Mouse (Mus musculus) layer of hippocampus, adult 9-10 months (tissue): ENCODE measurements at regions not wholly inside any gene's neighbourhood (a gene's known extent, or its start where the extent isn't known, plus 50 kb on each side); places are given as distances from the start of the nearest gene placed in this dataset.
A peak's percentile ranks its signal among the peaks of the same experiment; 100 is the strongest.
"Not testable (repeated sequence)": the region's sequence is repeated elsewhere in the genome, so short reads cannot be mapped to it uniquely, and the experiment has no call there.

Source experiments
- DNase-seq: peaks from one replicate; pipeline ENCODE4 v3.0.0; 2022; ENCODE audit warnings: low spot score

DNA sequence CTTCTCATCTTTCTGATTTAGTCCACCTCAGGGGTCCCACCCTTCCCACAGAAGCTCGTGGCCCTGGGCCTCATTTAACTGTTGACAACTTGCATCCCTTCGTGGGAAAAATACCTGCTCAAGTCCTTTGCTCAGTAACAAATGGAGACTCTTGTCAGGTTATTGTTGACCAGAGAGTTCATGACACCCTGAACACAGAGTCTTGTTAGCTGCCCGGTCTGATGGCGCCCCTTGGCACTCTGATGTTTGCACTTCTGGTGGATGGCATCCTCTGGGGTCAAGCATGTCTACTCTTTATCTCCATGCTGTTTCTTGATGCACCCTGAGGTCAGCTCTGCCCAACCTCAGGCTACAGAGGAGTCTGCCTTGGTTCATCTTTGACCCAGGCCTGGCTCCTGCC is 157.6 kb upstream of the Trpc7 start:
- DNase-seq = no peak

DNA sequence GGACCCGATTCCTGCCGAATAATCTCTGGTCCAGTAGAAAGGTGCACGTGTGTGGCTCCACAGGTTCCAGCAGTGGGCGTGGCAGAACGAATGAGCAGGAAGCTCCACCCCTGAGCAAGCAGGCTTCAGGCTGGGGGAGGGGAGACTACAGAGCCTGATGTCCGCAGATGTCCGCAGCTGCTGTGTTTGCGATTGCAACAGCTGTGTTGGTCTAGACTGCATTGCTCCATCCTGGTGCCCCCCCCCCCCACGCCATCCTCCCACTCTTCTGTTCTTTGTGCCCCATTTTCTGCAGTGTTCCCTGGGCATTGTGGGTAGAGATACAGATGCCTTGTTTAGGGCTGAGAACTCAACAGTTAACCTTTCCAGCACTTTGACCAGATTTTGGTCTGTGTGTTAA is 150.3 kb upstream of the Trpc7 start:
- DNase-seq = not testable (repeated sequence)

DNA sequence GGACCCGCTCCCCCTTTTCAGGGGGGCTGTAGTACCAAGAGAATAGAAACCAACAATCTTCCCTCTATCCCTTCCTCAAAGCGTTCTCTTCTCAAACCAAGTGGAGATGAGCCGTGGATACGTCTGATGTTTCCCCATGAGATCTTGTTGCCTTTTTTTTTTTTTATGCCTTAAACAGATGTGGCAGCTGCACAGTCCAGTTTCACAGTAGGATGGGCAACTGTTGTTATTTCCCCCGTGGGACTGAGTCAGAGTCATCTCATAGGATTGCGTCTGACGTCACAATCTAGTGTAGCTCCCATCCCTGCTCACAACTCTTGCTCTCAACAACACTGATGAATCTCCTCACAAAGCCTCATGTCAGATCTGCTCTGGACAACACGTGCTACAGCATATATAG is 148.7 kb upstream of the Trpc7 start:
- no peak for DNase-seq

DNA sequence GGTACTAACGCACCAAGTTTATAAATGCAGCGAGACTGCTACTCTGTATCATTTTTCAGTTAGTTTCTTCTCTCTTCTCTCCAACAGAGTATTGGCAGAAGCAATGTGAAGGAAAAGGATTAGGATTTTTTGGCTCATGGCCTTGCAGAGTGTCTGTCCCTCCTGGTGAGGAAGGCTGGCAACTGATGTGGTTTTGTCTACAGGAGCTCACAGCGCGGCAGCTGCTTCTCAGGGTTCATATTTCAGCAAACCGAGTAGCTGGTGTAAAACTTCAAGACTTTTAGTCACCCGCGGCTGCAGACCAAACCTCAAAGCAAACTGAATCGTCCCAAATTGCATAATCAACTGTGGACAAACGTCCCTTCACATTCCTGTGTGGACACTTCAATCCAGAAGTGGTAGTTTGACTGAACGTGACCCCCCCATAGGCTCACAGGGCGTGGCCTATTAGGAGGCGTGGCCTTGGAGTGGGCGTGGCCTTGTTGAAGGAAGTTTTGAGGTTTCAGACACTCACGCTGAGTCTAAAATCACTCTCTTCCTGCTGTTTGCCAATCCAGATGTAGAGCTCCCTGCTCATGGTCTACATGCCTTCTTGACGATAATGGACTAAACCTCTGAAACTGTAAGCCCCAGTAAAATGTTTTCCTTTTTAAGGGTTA is 147.7 kb upstream of the Trpc7 start:
- no peak for DNase-seq

DNA sequence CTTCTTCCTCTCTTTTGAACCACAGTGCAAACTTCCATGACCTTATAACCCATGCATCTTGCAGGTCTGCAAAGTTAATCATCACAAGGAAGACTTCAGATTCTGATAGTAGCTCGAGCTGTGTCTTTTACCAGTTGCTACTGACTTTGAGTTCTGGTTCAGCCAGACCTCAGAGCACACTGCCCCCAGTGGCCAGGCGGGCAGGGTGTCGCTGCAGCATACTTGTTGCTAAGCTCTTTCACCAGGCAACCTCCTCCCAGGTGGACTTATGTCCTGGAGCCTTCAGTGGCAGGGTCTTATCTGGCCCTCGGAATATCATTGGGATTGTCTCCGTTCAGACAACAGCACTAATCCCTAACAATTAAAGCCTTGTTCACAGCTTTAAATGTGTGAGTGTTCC is 146.7 kb upstream of the Trpc7 start:
- DNase-seq = no peak

DNA sequence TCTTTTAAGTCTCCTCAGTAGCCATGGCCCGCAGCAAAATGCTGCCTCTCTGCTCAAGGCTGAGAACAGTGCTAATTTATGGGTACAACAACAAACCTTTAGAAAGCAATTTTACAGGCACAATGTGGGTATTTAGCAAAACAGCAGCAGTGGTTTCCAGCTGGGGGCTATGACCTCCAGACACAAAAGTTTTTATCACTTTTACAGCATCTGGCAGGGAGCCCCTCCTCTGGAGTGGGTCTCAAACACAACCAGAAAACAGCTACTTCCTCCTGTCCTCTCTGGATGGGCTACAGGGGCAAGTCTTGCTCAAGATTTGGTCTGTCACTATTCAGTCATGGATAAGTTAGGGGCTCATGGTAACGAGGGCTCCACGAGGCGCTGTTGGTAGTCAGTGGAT is 137.1 kb upstream of the Trpc7 start:
- DNase-seq = no peak

DNA sequence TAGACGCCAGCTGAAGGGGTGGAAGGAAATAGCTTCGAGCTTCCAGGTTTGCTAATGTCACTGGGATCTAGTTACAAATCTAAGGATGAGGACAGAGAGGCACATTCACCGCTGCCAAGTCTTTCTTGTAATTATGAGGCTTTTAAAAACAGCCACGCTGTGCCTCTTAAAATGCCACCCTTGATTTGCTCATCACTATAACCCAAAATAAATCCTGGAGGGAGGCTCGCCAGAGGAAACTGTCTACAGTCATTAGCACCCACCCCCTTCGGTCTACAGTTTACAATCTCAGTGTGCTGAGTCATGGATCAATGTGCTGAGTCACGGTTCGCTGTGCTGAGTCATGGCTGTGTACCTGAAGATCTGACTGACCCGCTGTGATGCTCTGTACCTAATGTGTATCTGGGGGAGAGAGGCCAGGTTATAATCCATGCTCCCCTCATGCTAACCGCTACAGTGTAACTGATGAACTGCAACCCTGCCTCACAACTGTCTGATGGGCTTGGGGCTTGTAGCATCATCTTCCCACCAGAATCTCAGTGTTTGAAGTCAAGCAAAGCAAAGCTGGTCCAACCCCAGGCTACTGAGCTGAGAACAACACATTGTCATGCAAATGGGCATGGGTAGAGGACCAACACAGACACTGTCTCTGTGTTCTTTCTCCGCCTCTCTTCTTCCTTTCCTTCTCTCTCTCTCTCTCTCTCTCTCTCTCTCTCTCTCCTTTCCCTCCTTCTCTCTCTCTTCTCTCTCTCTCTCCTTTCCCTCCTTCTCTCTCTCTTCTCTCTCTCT is 122.0 kb upstream of the Trpc7 start:
- DNase-seq = peak; percentile 30

DNA sequence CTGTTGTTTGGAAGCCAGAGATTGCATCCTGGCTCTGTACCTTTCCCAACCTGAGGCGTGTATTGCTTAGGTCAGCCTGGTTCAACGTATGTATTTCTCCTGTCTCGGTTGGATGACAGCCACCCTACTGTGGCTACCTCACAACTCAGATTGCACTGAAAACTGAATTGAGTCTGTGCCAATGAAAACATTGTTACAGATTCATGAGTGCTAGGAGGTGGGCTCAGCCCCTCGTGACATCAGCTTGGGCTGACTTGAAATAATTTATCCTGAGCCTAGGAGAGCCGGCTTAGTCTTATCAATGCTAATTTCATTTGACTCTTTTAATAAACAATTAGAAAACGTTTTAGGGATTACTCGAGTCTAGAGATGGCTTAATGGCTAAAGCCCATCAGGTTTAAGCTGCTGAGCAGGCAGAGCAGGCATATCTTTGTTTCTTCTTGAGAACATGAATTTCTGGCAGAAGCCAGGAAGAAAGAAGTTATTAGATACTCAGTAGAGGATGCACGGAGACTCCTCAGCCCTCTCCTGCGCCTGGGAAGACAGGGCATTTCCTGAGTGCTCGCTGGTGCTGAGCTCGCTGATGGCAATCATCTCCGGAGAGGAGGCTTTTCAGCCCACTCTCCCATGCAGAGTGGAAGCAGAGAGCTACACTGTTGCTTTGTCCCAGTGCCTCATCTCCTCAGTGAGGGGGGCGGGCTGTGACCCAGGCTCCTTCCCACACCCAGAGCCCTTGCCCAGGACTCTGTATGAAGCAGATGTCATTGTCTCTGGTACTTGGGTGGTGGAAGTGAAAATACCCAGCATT is 120.9 kb upstream of the Trpc7 start:
- no peak for DNase-seq

DNA sequence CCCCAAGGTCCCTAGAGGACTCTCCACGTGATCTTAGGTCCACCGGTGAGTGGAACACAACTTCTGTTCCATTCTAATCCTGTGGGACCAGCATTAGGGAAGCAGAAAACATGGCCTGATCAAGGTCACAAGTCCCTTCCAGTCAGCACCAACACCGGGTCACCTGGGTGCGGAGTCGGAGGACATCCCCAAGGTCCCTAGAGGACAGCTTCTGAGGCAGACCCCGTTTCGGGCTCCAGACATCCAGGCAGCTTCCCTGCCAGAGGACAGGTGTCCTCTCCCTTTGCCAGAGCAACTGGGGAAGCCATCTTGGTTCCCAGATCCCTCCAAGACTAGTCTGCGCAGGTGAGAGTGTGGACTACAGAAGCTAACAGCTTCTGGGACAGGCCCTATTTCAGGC is 111.4 kb upstream of the Trpc7 start:
- DNase-seq = not testable (repeated sequence)

DNA sequence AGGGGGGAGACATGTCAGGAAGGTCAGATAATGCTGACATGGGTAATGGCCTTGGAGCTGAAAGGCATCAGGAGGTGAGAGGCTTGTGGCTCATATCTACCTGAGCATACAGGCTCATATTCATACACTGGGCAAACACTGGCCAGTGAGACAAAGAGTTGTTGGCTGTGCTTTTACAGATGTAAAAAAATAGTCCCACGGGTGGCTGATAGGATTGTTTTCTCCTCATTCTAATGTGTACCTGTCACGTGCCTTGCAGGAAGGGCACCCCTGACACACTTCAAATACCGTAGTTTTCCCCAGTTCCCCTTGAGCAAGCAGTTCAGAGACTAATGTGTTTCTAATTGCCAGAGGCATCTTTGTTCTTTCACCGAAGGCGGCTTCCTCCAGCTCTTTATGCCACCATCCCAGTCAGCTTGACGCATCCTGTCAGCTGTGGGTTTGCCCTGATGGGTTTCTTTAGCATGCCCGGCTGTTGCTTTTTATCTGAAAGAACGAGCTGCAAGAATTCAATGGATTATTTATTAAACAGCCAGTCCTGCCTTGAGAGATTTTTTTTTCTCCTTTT is 107.9 kb upstream of the Trpc7 start:
- no peak for DNase-seq

DNA sequence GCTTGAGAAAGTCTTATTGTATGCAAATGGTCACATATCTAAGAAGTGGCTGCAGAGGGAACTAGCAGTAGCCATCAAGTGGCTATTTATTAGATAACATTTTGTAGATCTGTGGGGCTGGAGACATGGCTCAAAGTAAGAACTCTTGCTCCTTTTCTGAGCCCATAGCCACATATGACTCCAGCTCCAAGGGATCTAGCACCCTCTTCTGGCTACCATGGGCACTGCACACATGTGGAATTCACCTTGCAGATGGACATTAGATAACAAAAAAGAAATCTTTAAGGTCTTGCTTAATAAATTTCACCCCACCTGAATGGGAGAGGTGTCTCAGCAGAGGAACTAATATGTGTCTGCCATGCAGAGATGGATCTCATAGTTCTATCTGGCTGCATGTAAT is 96.2 kb upstream of the Trpc7 start:
- no peak for DNase-seq

DNA sequence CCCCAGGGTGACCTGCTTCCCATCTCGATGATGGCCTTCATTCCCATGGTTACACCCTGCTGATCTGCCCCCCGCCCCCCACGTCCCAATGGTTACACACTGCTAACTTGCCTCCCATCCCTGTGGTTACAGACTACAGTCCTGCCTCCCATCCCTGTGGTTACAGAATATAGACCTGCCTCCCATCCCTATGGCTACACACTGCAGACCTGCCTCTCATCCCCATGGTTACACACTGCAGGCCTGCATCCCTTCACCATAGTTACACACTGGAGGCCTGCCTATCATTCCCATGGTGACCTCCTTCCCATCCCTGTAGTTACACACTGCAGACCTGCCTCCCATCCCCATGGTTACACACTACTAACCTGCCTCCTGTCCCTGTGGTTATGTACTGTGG is 78.3 kb upstream of the Trpc7 start:
- DNase-seq = no peak

DNA sequence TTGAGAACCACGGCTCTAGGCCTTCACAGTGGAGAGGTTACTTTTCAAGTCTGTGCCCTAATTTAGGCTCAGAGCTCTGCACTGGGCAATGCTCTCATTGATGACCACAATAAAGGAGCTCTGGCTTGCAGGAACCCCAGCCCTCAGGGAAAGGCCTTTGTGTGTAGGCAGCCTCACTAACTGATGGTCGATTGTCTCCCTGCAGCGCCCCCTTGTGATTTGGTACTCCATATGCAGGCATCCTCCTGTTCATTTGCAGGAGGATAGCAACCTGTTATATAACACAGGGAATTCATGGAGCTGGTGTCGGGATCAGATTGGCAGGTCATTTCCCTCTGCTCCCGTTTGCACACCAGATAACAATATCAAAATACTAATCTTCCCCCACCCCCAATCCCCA is 59.6 kb upstream of the Trpc7 start:
- no peak for DNase-seq

DNA sequence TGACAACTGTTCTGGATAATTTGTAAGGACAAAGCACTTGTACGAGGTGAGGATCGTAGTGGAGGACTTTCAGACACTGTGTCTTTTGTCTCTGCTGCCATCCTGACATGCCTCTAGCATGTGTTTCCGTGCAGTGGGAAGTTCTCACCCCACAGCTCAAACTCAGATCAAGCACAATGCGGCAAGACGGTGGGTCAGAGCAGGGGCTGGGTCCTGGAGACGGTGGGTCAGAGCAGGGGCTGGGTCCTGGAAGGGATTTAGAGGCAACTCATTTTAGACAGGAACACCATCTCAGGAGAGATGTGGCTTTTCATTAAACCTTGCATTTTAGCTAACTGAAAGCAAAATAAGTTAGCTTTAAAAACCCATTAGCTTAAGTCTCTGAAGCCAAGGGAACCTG is 52.3 kb upstream of the Trpc7 start:
- DNase-seq = no peak

DNA sequence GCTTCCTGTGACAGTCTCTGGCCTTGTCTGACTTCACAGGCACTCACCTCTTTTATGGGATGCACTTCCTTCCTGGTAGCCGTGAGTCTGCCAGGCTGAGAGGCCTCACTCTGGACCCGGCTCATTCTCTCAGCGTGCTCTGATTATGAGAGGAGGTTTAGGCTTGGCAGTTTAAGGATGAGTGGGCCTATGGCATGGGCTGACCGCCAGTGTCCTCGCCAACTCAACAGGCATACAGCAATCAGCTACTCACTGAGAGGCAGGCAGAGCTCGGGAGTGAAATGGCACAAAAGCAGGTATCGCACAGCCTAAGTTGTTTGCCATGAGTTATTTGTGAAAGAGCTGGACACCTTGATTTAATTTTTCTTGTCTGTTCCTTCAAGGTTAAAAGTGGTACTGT is 51.5 kb upstream of the Trpc7 start:
- DNase-seq = no peak
